Mouse (Mus musculus) G1E (cell line): ENCODE measurements around the gene Rdh11.

ENCODE experiments used
- CTCF ChIP-seq: IDR thresholded peaks from 2 replicates; pipeline ENCODE4 v1.5.1; 2012; ENCODE audit warnings: low read depth, low read length, inconsistent platforms, mixed read lengths
- GATA1 ChIP-seq: IDR thresholded peaks from 2 replicates; pipeline ENCODE4 v1.6.1; 2012; ENCODE audit warnings: borderline replicate concordance, low read length, inconsistent platforms, mixed read lengths
- GATA2 ChIP-seq: IDR thresholded peaks from 2 replicates; pipeline ENCODE4 v1.6.1; 2012; ENCODE audit warnings: low read depth, low read length, inconsistent platforms, borderline replicate concordance
- POLR2AphosphoS5 ChIP-seq: IDR thresholded peaks from 2 replicates; pipeline ENCODE4 v1.6.1; 2012; ENCODE audit warnings: low read depth, low read length, inconsistent platforms; ENCODE audit not compliant: insufficient replicate concordance
- TAL1 ChIP-seq: conservative IDR thresholded peaks from 2 replicates; pipeline ENCODE4 v1.6.1; 2012; ENCODE audit warnings: low read depth, low read length, inconsistent platforms, mixed read lengths

- TF ChIP-seq POLR2AphosphoS5 (no peak), CTCF (no peak), TAL1 (no peak), GATA1 (no peak), GATA2 (no peak)
Observed at GRCm38 (mm10) chr12:79170421-79170820, 21.7 kb downstream of the Rdh11 start.
